Mouse (Mus musculus): Measurements from ENCODE around the gene Smyd3.

The Smyd3 gene

GRCm38 (mm10) chr1:179116729-179117663, 400.8 kb downstream of the Smyd3 start:
- DNase-seq (ENCODE audit: low spot score), result no peak

GRCm38 (mm10) chr1:179114833-179115495, 402.9 kb downstream of the Smyd3 start:
- no peak for DNase-seq (ENCODE audit: low spot score)

GRCm38 (mm10) chr1:179114385-179114784, 403.5 kb downstream of the Smyd3 start:
- DNase-seq (ENCODE audit: low spot score), result no peak

- DNase-seq (ENCODE audit: low spot score), result no peak
Measured at GRCm38 (mm10) chr1:179108759-179109158, 409.1 kb downstream of the Smyd3 start.

GRCm38 (mm10) chr1:179107761-179108694, 409.8 kb downstream of the Smyd3 start:
- no peak for DNase-seq (ENCODE audit: low spot score)

- no peak for DNase-seq (ENCODE audit: low spot score)
Measured at GRCm38 (mm10) chr1:179107211-179107610, 410.6 kb downstream of the Smyd3 start.

- no peak for DNase-seq (ENCODE audit: low spot score)
Measured at GRCm38 (mm10) chr1:179106702-179107145, 411.1 kb downstream of the Smyd3 start.

- no peak for DNase-seq (ENCODE audit: low spot score)
Measured at GRCm38 (mm10) chr1:179106103-179106701, 411.6 kb downstream of the Smyd3 start.

- no peak for DNase-seq (ENCODE audit: low spot score)
Measured at GRCm38 (mm10) chr1:179104447-179104846, 413.4 kb downstream of the Smyd3 start.

GRCm38 (mm10) chr1:179096993-179097392, 420.8 kb downstream of the Smyd3 start:
- no peak for DNase-seq (ENCODE audit: low spot score)

GRCm38 (mm10) chr1:179096323-179096722, 421.5 kb downstream of the Smyd3 start:
- no peak for DNase-seq (ENCODE audit: low spot score)

GRCm38 (mm10) chr1:179089174-179089573, 428.7 kb downstream of the Smyd3 start:
- DNase-seq (ENCODE audit: low spot score), result no peak

- peak; percentile 6 for DNase-seq (ENCODE audit: low spot score)
Measured at GRCm38 (mm10) chr1:179087033-179087998, 430.5 kb downstream of the Smyd3 start.

- no peak for DNase-seq (ENCODE audit: low spot score)
Measured at GRCm38 (mm10) chr1:179086208-179086607, 431.6 kb downstream of the Smyd3 start.

- no peak for DNase-seq (ENCODE audit: low spot score)
Measured at GRCm38 (mm10) chr1:179083098-179083497, 434.7 kb downstream of the Smyd3 start.

GRCm38 (mm10) chr1:179073846-179074245, 444.0 kb downstream of the Smyd3 start:
- DNase-seq (ENCODE audit: low spot score), result no peak

- no peak for DNase-seq (ENCODE audit: low spot score)
Measured at GRCm38 (mm10) chr1:179072935-179073654, 444.7 kb downstream of the Smyd3 start.

GRCm38 (mm10) chr1:179072406-179072805, 445.4 kb downstream of the Smyd3 start:
- DNase-seq (ENCODE audit: low spot score), result no peak

- no peak for DNase-seq (ENCODE audit: low spot score)
Measured at GRCm38 (mm10) chr1:179068990-179069389, 448.9 kb downstream of the Smyd3 start.

GRCm38 (mm10) chr1:179065294-179065601, 452.6 kb downstream of the Smyd3 start:
- no peak for DNase-seq (ENCODE audit: low spot score)
